Mouse (Mus musculus) lung, postnatal 10 days (tissue): ENCODE measurements around the gene Cyp4a32.
"Not testable (repeated sequence)": the region's sequence is repeated elsewhere in the genome, so short reads cannot be mapped to it uniquely, and the experiment has no call there.

Source experiments
- DNase-seq: peaks from one replicate; pipeline ENCODE4 v3.0.0; 2021

Gene Cyp4a32

GRCm38 (mm10) chr4:115600611-115601010 lies at the start of gene Cyp4a32:
Gene Cyp4a32 (plus strand): TSS chr4:115600969.
- DNase-seq = not testable (repeated sequence)

- no peak for DNase-seq
Observed at GRCm38 (mm10) chr4:115552726-115553125, 48.0 kb upstream of the Cyp4a32 start.

GRCm38 (mm10) chr4:115555513-115555912 lies 45.3 kb upstream of the Cyp4a32 start:
- DNase-seq = no peak

GRCm38 (mm10) chr4:115557861-115558561 lies 42.8 kb upstream of the Cyp4a32 start:
- DNase-seq = no peak

DNA sequence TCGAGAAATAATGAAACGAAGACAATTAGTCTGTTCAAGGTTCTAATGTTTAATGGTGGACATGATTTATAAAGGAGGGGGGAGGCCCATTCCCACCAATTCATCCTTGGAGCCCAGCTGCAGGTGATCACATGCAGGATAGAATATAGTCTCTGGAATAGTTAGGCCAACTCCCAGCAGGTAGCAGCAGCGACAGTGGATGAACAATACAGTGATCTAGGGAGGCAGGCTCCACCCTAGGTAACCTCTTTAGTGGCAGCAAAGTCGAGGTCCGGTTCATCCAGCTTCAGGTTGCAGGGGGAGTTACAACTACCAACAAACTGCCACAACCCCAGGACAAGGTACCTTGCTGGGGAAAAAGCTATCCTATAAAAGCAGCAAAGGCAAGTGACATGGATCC lies 39.5 kb upstream of the Cyp4a32 start:
- DNase-seq = not testable (repeated sequence)

GRCm38 (mm10) chr4:115563401-115563800 lies 37.4 kb upstream of the Cyp4a32 start, which contains the start of gene Cyp4a31:
Gene Cyp4a31 (plus strand): TSS chr4:115563649.
- no peak for DNase-seq

GRCm38 (mm10) chr4:115564469-115565225 lies 36.1 kb upstream of the Cyp4a32 start:
- not testable (repeated sequence) for DNase-seq

DNA sequence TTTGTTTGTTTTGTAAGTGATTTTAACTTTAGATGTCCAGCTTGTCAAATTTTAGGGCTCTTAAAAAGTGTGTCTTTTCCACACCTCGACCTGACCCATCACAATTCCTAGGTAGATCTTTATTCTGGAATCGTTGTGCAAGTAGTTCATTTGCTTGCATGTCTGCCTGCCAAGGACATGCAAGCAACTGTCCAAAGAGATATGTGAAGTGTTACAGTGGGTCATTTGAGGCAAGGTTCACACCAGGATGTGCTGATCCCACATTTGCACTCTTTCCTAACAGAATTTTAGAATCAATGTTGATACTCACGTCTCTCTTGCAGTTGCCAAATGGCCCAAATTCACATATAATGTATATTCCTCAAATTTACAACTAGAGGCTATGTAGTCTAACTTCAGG lies 25.5 kb upstream of the Cyp4a32 start:
- no peak for DNase-seq

DNA sequence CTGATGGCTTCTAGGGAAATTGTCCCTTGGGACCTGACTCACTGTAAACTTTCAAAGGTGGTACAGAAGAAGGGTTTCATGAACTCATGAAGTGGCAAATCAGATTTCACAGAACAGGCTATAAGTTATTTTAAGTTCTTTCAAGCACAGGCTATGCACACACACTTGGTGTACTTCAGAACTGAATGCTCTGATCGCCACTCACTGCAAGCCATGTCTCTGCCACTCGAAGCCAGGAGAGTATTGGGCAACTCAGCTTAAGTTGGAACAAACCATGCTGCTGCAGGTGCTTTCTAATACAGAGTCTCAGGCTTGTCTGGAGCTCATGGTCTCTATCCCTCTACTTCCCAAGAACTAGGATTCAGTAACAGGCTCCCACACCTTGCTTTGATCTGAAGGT lies 25.0 kb upstream of the Cyp4a32 start:
- peak; percentile 26 for DNase-seq

DNA sequence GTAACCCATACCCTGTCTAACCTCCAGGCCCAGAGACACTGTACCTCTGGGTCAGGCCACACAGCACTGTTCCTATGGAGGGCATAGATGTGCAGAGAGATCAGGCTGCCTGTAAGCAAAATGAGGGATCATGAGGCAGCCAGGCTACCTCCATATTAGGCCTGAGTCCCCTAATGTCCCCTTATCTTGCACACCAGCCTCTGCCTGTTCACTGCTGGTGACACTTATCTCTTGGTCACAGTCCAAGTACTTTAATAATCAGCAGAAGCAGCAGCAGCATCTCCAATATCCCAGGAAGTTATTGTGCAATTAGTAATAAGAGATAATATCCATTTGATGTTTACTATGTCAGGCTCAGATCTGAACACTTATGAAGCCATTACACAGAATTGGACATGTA lies 17.7 kb upstream of the Cyp4a32 start:
- no peak for DNase-seq

DNA sequence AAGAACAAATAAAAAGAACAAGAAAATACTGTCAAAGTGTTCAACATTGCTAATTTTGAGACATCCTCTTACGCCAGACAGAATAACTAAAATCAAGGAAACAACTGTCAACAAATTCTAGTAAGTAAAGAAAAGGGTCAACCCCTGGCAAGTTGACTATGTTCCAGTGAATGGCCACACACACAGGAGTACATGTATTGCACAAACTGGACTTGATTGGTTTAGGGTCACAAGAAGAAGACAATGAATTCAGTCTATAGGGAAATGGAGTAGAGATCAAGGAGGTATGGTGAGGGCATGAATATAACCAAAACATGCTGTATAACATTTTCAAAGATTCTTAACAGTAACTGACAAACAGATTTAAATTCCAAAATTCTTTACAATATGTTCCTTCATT lies 4.4 kb upstream of the Cyp4a32 start:
- no peak for DNase-seq

GRCm38 (mm10) chr4:115596824-115597336 lies 3.9 kb upstream of the Cyp4a32 start:
- DNase-seq = no peak

- no peak for DNase-seq
Observed at GRCm38 (mm10) chr4:115614005-115614404, 13.2 kb downstream of the Cyp4a32 start.

GRCm38 (mm10) chr4:115625560-115625959 lies 24.8 kb downstream of the Cyp4a32 start:
- not testable (repeated sequence) for DNase-seq

DNA sequence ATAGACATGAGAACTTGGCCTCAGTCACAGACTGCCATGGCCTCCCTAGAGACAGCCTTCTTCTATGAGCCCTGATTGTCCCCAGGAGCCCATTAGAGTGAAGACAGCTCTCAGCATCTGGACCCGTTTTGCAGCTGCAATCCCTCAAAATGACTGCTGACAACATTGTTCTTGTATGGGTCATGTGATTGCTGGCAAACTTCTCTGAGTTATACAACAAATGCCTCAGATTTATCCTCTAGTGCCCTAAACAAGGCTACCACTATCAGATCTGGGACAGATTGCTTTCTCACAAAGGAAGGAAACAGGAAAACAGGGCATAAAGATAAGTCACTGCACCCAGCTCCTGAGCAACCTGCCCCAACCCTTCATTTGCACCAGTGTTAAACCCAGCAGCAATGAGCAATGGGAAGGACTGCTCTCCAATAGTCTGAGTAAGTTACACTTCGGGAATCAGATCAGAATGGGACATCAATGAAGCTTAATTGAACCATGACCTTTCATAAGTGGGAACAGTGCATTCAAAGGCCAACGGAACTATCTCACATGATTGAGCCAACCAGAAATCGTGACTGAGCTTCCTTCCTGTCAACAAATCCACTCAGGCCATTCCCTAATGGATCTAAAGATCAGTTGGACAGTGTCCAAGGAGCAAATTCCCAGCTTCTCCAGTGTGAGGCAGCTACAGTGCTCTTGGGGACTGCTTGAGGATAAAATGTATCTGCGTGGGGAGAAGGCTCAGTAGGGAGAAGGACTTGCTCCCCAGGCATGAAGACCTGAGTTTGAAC lies 42.4 kb downstream of the Cyp4a32 start:
- DNase-seq = peak; percentile 70

GRCm38 (mm10) chr4:115645371-115645770 lies 44.6 kb downstream of the Cyp4a32 start:
- DNase-seq = peak; percentile 82

- peak; percentile 92 for DNase-seq
Observed at GRCm38 (mm10) chr4:115647580-115647979, 46.8 kb downstream of the Cyp4a32 start, which contains the start of gene Cyp4b1. Gene Cyp4b1 (minus strand): TSS chr4:115647723.

GRCm38 (mm10) chr4:115648752-115649151 lies 48.0 kb downstream of the Cyp4a32 start:
- DNase-seq = no peak

DNA sequence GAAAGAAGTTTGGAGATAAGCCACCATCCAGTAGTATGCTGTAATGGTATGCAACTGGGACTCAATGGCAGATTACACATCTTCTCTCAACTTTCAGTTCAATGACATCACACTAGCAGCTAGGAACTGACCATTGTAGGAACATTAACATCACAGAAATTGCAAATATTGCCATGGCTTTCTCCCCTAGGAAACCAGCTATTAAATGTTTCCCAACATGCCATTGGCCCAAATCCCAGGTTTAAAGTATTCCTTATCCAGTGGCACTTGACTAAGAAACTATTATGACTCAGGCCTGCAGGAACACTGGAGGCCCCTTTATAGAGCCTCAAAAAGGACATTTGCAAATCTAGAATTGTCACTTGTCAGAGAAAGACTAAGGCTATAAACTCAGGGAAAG lies 48.6 kb downstream of the Cyp4a32 start:
- DNase-seq = peak; percentile 53

DNA sequence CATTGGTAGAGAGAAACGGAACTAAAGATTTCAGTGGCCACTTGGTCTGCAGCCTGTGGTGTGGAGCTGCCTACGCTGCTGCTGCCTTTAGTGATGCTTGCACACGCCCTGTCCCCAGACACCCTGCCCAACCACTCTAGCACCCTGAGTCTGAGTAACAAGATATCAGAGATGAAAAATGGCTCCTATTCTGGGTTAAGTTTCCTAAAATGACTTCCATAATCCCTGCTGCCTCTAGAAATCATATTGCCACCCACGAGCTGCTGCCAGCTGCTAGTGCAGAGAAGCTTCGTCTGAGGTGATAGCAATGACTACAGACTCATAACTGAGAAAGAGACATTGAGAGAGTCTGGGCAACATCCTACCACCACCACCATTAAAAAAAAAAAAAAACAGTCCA lies 50.1 kb downstream of the Cyp4a32 start:
- DNase-seq = no peak

DNA sequence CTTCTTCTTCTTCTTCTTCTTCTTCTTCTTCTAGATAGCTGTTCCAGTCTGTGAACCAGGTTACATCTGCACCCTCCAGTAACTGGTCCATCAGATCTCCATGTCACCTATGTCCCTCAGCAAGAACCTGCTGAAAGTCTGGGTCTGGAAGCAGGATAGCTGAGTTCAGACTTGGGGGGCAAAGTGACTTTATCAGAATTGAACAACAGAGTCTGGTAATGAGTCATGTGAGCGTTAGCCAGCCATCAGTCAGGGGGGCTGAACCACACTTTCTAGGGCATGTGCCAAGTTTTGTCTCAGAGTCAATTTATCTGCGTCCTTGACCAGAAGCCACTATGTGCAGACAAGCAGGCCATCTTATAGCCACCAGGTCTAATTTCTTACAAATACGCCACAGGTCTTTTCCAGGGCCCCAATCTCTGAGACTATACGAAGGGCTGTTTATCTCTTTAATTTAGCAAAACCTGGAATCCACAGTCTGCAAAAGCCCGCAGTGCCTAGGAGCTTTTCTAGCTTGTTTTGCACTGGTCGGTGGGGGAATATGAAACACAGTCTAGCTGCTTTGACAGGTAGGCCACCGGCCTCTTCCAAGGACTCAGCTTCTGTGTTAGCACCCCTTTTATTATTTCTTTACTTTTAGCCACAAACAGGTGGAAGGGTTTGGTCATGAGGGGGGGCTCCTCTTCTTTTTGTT lies 55.2 kb downstream of the Cyp4a32 start:
- not testable (repeated sequence) for DNase-seq

DNA sequence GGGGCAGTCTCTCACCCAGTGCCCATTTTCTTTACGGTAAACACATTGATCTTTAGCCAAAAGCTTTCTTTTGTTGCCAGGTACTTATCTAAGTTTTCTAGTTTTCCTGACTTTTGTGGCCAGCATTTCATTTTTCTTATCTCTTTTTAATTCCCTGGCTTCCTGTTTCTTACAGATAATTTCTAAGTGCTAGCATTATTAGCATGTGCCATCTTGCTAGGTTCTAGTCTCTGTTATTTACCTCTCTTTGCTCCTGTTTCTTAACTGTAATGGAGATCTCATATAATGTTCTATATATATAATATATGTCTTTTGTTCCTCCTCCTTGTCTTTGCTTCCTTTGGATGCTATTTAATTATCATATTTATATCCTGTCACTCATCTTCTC lies 55.8 kb downstream of the Cyp4a32 start:
- not testable (repeated sequence) for DNase-seq
